Comparison of ENCODE assay signal across 14 mouse cellular contexts in the genomic region with DNA sequence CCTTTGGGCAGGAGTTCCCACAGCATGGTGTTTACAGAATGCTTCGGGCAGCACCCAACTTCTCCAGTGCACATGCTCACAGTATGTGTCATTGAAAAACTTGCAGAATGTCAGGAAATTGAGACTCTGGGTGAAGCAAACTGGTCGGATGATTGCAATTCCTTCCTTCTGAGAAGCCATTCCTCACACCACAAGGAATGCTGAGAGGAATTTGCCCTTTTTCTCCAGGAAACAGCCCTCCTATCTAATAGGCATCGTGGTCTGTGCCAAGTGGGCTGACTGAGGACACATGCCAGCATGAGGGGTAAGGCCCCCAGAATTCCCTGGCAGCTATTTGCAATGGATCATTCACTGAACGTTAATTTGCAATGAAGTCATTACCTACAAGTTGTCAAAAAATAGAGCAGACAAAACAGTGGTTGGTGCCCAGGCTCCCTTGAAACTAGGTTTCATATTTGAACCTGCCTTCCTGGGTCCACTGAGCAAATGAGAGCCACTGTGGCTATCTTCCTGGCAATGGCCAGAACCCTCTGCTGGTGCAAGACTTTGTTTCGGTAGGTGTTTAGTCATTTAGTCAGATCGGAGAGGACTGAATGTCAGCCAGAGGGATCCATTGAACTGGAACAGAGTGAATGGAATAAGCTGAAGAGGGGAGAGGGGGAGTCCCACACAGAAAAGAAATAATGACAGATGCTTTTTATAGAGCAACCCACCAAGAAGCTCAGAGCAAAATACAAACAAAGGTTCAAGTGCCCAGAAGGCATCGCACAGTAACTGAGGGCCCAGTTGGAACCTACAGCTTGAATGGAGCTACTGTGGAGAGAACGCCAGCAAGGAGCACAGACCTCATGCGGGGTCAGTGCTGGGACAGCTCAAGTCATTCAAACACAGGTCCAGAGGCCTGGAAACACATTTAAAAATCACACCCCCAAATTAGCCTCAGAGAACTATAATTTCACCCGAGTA. TPM values are rescaled to one million over a fixed set of nuclear protein-coding genes. Genes with fewer than 3 reads are reported as not detected.
DNase-seq lines count a peak whose midpoint lies in the region; ATAC-seq and TF ChIP-seq lines count a peak whose summit lies in the region.
"Had no signal": no experiment of that assay in that cellular context is flagged by ENCODE, and none has a peak within 500 bp of the region (broad histone marks: within the 10 kb centered on the region; RNA-seq: fewer than 3 reads in every experiment).

No protein-coding gene starts in this region.

- no peak overlapping the region for H3K4me2 ChIP-seq in lung, postnatal 0 days (replicated peaks; ENCODE audit: low read depth, low read length)

- DNase-seq in kidney, adult 2 months: peak; percentile 43
- DNase-seq in kidney, adult 11 months: no peak
- peak; percentile 52 for DNase-seq in brain, embryonic 14.5 days (ENCODE audit: low read depth)
- peak; percentile 80 for DNase-seq in lung, postnatal 0 days (ENCODE audit: low spot score)
- DNase-seq in right cerebral cortex, postnatal 25 days: no peak
- DNase-seq: cerebellum, postnatal 36 days; right cerebral cortex, postnatal 4 days had no signal

- no peak for TF ChIP-seq POLR2A in kidney, adult 2 months (IDR thresholded peaks at IDR 0.05; ENCODE audit: low read depth, low read length)
- TF ChIP-seq POLR2A in brain, embryonic 14.5 days (IDR thresholded peaks at IDR 0.05; ENCODE audit: borderline replicate concordance, extremely low read depth, insufficient read depth, insufficient read length, poor library complexity, severe bottlenecking): no peak

- peak; percentile 80 for ATAC-seq in lung, postnatal 0 days
- ATAC-seq in erythroid progenitor cell, adult 5-6 weeks (replicated peaks; ENCODE audit: low FRiP score, poor library complexity, severe bottlenecking): no peak
- ATAC-seq: intestine, embryonic 16.5 days had no signal

- peak; percentile 79 for TF ChIP-seq EP300 in lung, postnatal 0 days (IDR thresholded peaks at IDR 0.05)

- H3K4me3 ChIP-seq in kidney, adult 2 months (ENCODE audit: insufficient read depth, low read depth, low read length): no peak overlapping the region
- H3K4me3 ChIP-seq in C2C12 (ENCODE audit: insufficient read depth, poor library complexity, severe bottlenecking): no peak overlapping the region
- no peak overlapping the region for H3K4me3 ChIP-seq in lung, postnatal 0 days (ENCODE audit: low read depth, low read length)

- no peak overlapping the region for H3K9ac ChIP-seq in lung, postnatal 0 days (replicated peaks; ENCODE audit: low read depth)

- WGBS in kidney, adult 2 months: 54% methylated on average over 10 of the region's 10 CpGs
- 48% methylated on average over 10 of the region's 10 CpGs for WGBS in lung, postnatal 0 days

- peak overlapping the region; percentile 25; the same call in 1 of the 2 replicates for H3K27ac ChIP-seq in kidney, adult 2 months (ENCODE audit: insufficient read depth, low read depth, low read length)
- peak overlapping the region; percentile 34; the same call in 1 of the 2 replicates for H3K27ac ChIP-seq in lung, postnatal 0 days (ENCODE audit: low read length)

- TF ChIP-seq CTCF in kidney, adult 2 months (conservative IDR thresholded peaks at IDR 0.05; ENCODE audit: insufficient read depth, insufficient read length, low read depth, low read length): no peak
- no peak for TF ChIP-seq CTCF in C2C12 (IDR thresholded peaks at IDR 0.05; ENCODE audit: control insufficient read depth, insufficient read depth, insufficient read length)
- TF ChIP-seq CTCF in brain, embryonic 14.5 days (IDR thresholded peaks at IDR 0.05; ENCODE audit: borderline replicate concordance, extremely low read depth, insufficient read depth, insufficient read length): no peak
- TF ChIP-seq CTCF in lung, postnatal 0 days (IDR thresholded peaks at IDR 0.05): no peak

- no peaks in the 10 kb centered on the region for H3K27me3 ChIP-seq in kidney, adult 2 months (replicated peaks; ENCODE audit: control insufficient read depth, insufficient read depth, low read length)
- H3K27me3 ChIP-seq in C2C12 (ENCODE audit: control insufficient read depth, insufficient read depth, insufficient read length): no peaks in the 10 kb centered on the region
- no peaks in the 10 kb centered on the region for H3K27me3 ChIP-seq in lung, postnatal 0 days (replicated peaks; ENCODE audit: insufficient read depth, low read length)

- no peaks in the 10 kb centered on the region for H3K79me3 ChIP-seq in C2C12 (ENCODE audit: low read depth)

- H3ac ChIP-seq in C2C12 (ENCODE audit: control insufficient read depth, insufficient read length, low read depth): no peak overlapping the region

- no peaks in the 10 kb centered on the region for H3K36me3 ChIP-seq in kidney, adult 2 months (ENCODE audit: control insufficient read depth, insufficient read depth, low read length)
- H3K36me3 ChIP-seq in C2C12 (ENCODE audit: control insufficient read depth, insufficient read depth): no peaks in the 10 kb centered on the region
- H3K36me3 ChIP-seq in lung, postnatal 0 days (ENCODE audit: insufficient read depth, low read length): no peaks in the 10 kb centered on the region

- H3K9me3 ChIP-seq in lung, postnatal 0 days (ENCODE audit: low read length): no peaks in the 10 kb centered on the region

- peaks cover 6% of the 10 kb centered on the region; the same call in 1 of the 2 replicates for H3K4me1 ChIP-seq in kidney, adult 2 months (ENCODE audit: control insufficient read depth, insufficient read depth, low read length)
- peaks cover 10% of the 10 kb centered on the region; the same call in 1 of the 2 replicates for H3K4me1 ChIP-seq in lung, postnatal 0 days (ENCODE audit: insufficient read depth, low read depth, low read length)

- H3K79me2 ChIP-seq in C2C12 (ENCODE audit: control insufficient read depth, insufficient read depth): no peaks in the 10 kb centered on the region

TF ChIP-seq in C2C12, 6 proteins besides CTCF, POLR2A, EP300 and RAD21:
- TF ChIP-seq MAX (IDR thresholded peaks at IDR 0.05) (peak; percentile 95), CEBPB (IDR thresholded peaks at IDR 0.05; ENCODE audit: low read depth) (peak; percentile 72), MYOD1 (IDR thresholded peaks at IDR 0.05; ENCODE audit: control insufficient read depth, insufficient read length, low read depth) (no peak)

RNA-seq across cellular contexts. Expression of a gene that starts 2.5 kb away (rescaled TPM):
- polyA plus RNA-seq in kidney, adult 2 months (2012; rRNA removed): 31.1 and 35.9 TPM in 2 replicates
- 15.6 TPM for polyA plus RNA-seq in C2C12 (2012; fragmentation: generic; extraction: Trizol)
- polyA plus RNA-seq in brain, embryonic 14.5 days (2012; rRNA removed): 9.9 and 14.0 TPM in 2 replicates
- 24.2 and 27.5 TPM in 2 replicates for polyA plus RNA-seq in lung, postnatal 0 days (2015; fragmentation: Nextera tagmentation; extraction: Ambion mirVana)
- total RNA-seq in erythroid progenitor cell, adult 5-6 weeks (2015; ENCODE audit: low replicate concordance): 24.9 and 33.5 TPM in 2 replicates
- total RNA-seq in erythroid progenitor cell, adult 5-6 weeks (2017; ENCODE audit: low replicate concordance): 38.4 and 38.9 TPM in 2 replicates

RNA-seq across cellular contexts. Expression of a gene that starts 14.8 kb away (rescaled TPM):
- polyA plus RNA-seq in kidney, adult 2 months (2012; rRNA removed): not detected in 2 replicates
- not detected for polyA plus RNA-seq in C2C12 (2012; fragmentation: generic; extraction: Trizol)
- not detected in 2 replicates for polyA plus RNA-seq in brain, embryonic 14.5 days (2012; rRNA removed)
- not detected in 2 replicates for polyA plus RNA-seq in lung, postnatal 0 days (2015; fragmentation: Nextera tagmentation; extraction: Ambion mirVana)
- total RNA-seq in erythroid progenitor cell, adult 5-6 weeks (2015; ENCODE audit: low replicate concordance): not detected in 2 replicates
- not detected in 2 replicates for total RNA-seq in erythroid progenitor cell, adult 5-6 weeks (2017; ENCODE audit: low replicate concordance)
- total RNA-seq: layer of hippocampus, postnatal 10 days had no signal
- polyA plus RNA-seq: heart, embryonic 16.5 days; intestine, embryonic 16.5 days; limb, embryonic 11.5 days; stomach, embryonic 16.5 days had no signal

RNA-seq across cellular contexts. Expression of a gene that starts 37.2 kb away (rescaled TPM):
- polyA plus RNA-seq in kidney, adult 2 months (2012; rRNA removed): 5.6 and 7.0 TPM in 2 replicates
- 111 TPM for polyA plus RNA-seq in C2C12 (2012; fragmentation: generic; extraction: Trizol)
- polyA plus RNA-seq in brain, embryonic 14.5 days (2012; rRNA removed): 21.4 and 27.1 TPM in 2 replicates
- 16.5 and 18.9 TPM in 2 replicates for polyA plus RNA-seq in lung, postnatal 0 days (2015; fragmentation: Nextera tagmentation; extraction: Ambion mirVana)
- total RNA-seq in erythroid progenitor cell, adult 5-6 weeks (2015; ENCODE audit: low replicate concordance): 133 and 176 TPM in 2 replicates
- 10.0 and 12.1 TPM in 2 replicates for total RNA-seq in erythroid progenitor cell, adult 5-6 weeks (2017; ENCODE audit: low replicate concordance)

Comparison
In these comparisons a context has a peak if more than half of its experiments do, and no peak if none do; other contexts are left out.
1. DNase-seq: peak in kidney, adult 2 months (single experiment), brain, embryonic 14.5 days (single experiment) and lung, postnatal 0 days (single experiment); none in kidney, adult 11 months (single experiment) and right cerebral cortex, postnatal 25 days (single experiment).